Mouse (Mus musculus) mouse embryonic stem cell (cell line): Measurements from ENCODE around the gene Zkscan14.
"Not testable (repeated sequence)": the region's sequence is repeated elsewhere in the genome, so short reads cannot be mapped to it uniquely, and the experiment has no call there.

Experiments used
- in situ Hi-C, 2 experiments: fragments of 300-500 bp; cut with MboI; formaldehyde crosslinking; loops; 1 replicate in 1 of 2; 3 replicates in 1 of 2; pipeline ENCODE4 v1.14.3; 2019 to 2020; ENCODE audit warnings: low sequenced_read_pairs in 2 of 2, low pct_unique_long_range_greater_than_20kb in 1 of 2, mixed read lengths in 1 of 2; ENCODE audit not compliant: unreplicated experiment in 1 of 2

The Zkscan14 gene

DNA sequence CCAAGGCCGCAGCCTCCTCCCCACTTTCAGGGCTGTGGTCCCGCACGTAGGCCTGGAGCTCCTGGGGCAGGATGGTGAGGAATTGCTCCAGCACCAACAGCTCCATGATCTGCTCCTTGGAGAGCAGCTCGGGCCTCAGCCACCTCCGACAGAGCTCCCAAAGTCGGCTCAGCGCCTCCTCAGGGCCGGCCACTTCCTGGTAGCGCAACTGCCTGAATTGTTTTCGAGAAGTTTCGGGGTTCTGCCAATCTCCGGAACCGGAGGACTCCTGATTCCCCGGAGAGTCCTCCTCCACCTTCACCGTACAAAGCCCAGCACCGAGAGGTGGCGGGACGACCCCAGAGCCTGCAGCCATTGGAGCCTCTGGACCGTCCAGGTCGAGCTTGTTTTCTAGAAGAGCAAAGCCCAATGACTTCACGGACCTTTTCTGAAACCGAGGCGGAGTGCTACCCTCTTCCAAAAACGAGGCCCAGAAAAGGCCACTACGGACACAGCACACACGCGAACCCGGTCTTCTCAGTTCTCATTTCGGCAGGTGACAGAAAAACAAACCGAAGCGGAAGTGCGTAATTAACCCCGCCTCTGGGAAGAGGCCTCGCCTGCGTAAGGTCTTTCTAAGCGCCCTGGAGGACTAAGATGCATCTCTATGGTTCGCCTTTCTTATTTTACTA lies at the start of gene Zkscan14:
Gene Zkscan14 (minus strand): TSS at position 548 of the 671 bp plus-strand sequence.
- in situ Hi-C loops = loop anchor here in 1 of 2 experiments (25.0 kb wide), 1 partner anchor 1011 kb away; the partner anchor contains the start of gene Rnf6

DNA sequence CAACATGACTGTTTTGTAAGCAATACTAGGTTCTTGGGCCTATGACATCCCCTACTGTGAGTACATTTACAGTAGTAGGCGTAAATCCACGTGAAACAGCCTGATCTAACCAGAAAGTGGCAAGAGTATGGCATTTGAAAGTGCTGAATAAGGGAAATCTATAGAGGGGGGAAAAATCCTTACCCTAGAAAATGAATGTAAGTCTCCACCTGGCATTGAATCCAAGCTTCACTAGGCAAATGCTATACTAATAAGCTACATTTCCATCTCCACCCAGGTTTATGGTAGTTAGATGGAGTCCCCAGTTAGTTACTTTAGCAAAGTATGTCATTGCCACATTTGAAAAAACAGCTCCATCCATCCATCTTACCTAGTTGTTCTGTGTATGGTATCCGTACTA lies 47.9 kb upstream of the Zkscan14 start:
- in situ Hi-C loops = no loop called here

DNA sequence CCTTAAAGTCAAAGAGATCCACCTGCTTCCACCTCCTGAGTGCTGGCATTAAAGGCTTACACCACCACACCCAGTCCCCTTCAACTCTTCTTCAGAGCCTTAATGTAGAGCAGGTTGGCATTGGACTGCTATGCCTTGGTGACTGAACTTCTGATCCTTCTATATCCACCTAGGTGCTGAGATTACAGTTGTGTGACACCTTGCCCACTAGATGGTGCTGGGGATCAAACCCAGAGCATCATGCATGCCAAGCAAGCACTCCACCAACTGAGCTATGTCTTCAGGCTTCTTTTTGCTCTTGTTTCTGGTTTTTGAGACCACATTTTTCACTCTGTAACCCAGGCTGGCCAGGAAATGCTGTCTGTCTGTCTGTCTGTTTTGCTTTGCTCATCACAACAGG lies 33.0 kb upstream of the Zkscan14 start:
- in situ Hi-C loops = no loop called here

DNA sequence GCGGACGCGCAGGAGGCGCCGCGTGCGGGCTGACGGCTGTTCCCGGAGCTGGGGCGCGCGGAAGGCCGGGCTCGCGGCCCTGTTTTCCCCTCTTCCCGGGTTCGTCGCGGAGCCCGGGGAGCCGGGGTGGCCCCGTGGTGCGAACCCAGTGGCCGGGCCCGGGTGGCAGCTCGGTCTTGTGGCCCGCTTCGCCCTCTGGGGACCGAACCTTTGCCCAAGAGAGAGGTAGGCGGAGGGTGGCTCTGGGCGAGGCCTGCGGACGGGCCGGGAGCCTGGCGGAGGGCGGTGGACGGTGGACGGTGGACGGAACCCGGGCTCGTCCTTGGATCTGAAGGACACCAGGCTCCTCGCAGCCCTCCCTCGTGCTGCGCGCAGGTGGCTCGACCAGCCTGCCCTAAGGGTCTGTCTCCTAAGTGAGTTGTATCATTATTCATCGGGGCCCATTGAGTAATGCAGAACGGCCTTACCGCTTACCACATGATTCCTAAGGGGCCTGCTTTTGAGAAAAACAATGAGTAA lies 30.3 kb upstream of the Zkscan14 start:
- in situ Hi-C loops = no loop called here

DNA sequence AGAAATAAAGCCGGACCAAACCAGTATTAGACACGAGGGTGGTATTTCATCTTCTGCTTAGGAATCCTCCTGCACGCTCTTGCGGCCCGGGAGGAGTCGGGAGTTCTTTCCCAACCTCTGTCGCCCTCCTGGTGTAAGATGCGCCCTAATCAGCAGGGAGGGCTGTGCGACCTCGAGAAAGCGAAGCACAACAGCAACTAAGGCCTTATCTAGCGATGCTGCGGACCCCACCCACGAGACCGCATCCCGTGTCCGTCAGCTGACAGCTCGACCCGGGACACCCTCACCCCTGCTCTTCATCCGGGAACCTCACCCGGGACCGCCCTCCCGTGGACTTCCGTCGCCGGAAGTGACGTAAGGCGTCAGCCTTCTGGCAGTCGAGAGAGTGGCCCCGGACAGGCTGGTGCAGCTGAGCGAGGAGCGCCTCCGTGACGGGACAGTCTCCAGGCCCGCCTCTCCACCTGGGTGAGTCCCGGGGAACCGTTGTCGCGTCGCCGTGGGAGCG lies 29.8 kb upstream of the Zkscan14 start, which contains the start of gene Zfp655:
Gene Zfp655 (plus strand): TSS at position 349 of the 505 bp plus-strand sequence.
- in situ Hi-C loops = no loop called here

DNA sequence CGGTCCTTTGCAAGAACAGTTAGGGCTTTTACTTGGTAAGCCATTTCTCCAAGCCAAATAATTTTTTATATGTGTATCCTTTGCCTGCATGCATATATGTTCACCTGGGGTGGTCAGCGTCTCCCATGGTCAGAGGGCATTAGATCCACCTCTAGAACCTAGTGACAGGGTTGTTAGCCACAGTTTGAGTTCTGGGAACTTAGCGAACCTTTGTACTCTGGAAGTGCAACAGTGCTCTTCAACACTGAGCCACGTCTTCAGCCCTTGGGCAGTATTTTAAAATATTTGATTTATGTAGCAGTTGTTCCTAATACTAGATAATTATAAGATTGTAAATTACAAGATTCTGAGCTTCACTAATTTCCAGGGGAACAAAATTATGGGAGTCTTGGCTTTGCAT lies 29.0 kb upstream of the Zkscan14 start:
- in situ Hi-C loops = no loop called here

DNA sequence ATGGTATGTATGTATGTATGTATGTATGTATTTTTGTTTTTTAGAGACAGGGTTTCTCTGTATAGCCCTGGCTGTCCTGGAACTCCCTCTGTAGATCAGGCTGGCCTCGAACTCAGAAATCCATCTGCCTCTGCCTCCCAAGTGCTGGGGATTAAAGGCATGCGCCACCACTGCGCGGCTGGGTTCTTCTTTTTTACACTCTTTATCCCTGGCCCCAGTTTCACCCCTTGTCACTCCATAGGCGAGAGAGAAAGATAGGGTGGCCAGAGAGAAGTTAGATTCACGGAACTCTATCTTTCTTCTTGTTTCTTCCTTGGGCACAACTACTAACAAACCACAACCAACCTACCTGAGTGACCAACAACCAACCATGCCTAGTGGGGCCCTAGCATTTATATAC lies 27.6 kb upstream of the Zkscan14 start:
- in situ Hi-C loops = not testable (repeated sequence)

DNA sequence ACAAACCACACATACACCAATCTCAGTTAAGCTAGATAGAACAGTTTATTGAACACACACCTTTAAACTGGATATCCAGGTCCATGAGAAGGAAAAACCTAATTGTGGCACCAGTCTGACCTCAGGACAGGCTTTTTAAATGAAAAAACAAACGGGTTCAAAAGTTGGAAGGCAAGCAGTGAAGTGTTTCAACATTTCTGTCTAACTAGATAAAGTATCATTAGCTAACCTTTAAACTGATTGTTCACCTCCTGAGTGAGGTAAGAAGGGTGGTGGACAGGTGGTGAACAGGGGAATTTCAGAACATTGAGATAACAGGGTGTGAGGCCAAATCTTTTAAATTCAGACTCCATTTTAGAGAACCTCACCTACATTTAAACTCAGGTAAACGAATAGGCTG lies 24.8 kb upstream of the Zkscan14 start:
- in situ Hi-C loops = no loop called here

DNA sequence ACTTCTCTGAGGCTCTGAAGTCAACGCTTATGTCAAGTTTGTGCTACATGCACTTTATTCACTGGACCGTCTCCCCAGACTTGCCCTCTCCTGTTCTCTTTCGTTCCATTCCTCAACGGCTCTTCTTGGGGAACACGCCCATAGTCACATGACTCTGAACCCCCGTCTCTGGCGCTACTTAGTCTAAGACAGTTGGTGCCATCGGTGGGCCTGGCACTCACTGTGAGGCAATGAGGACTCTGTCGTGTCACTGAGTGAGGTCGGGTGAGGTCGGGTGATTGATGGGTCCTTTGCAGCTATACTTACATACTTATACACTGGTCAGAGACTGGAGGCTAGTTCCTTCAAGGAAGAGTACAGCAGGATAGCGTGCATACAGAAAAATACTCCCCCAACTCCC lies 21.7 kb upstream of the Zkscan14 start:
- in situ Hi-C loops = loop anchor here in 1 of 2 experiments (25.0 kb wide), 1 partner anchor 989 kb away; the partner anchor contains the start of gene Rnf6

DNA sequence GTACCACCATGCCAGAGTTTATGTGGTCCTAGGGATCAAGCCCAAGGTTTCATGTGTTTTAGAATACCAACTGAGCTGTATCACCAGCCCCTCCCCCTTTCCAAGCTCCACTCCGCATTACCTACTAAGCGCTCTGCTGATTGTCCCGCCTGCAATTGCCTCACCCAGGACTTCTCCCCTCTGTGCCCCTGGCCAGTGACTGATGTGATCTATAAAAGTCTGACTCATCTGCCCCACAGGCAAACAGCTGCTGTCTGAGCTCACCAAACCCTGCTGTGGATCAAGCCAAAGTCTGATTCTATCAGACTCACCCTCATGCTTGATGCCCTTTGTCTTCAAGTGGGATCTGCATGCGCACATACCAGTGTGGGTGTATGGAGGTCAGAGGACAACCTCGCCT lies 21.2 kb upstream of the Zkscan14 start:
- in situ Hi-C loops = loop anchor here in 1 of 2 experiments (25.0 kb wide), 1 partner anchor 989 kb away; the partner anchor contains the start of gene Rnf6

DNA sequence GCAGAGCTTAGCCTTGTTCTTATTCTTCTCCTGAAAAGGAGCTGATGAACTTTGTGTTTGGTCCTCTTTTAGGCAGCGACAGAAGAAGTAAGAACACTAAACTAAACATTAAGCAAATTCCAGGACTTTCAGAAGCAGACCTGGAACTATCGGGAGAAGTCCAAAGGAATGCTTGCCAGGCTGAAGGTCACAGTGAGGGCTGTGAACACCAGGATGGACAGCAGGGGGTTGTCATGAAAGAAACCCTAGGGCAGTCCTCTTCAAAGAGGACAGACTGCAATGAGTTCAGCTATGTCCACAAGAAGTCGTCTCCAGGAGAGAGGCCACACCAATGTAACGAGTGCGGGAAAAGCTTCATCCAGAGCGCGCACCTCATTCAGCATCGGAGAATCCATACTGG lies 18.3 kb upstream of the Zkscan14 start:
- in situ Hi-C loops = loop anchor here in 1 of 2 experiments (10.0 to 25.0 kb wide), 2 partner anchors 145 to 992 kb away; partner anchors contain the start of gene Rnf6

DNA sequence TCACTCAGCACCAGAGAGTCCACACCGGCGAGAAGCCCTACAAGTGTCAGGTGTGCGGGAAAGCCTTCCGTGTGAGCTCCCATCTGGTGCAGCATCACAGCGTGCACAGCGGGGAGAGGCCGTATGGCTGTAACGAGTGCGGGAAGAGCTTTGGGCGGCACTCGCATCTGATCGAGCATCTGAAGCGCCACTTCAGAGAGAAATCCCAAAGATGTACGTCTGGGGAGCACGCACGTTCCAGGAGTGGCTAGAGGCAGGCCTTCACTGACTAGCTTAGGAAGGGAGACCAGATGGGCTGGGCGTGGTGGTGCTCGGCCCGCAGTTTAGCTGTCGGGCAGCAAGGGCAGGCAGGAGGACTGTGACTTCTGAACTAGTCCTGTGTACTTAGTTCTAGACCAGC lies 17.0 kb upstream of the Zkscan14 start:
- in situ Hi-C loops = loop anchor here in 1 of 2 experiments (10.0 to 25.0 kb wide), 2 partner anchors 146 to 994 kb away; partner anchors contain the start of gene Rnf6

DNA sequence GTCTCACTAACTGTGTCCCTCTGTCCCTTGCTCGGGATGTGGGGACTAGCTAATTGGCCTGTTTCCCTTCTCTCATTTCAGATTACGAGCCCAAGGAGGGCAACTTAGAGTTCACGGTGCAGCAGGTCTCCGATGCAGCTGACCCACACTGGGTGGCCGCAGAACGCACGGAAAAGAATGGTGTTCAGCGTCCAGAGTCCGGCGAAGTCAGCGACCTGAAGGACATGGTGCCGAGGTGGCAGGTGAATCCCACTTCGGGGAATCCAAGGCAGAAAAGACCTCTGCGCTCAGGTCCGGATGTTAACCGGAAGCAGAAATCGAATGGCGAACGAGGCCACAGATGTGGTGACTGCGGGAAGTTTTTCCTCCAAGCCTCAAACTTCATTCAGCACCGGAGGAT lies 16.5 kb upstream of the Zkscan14 start:
- in situ Hi-C loops = loop anchor here in 1 of 2 experiments (10.0 to 25.0 kb wide), 2 partner anchors 147 to 994 kb away; partner anchors contain the start of gene Rnf6

DNA sequence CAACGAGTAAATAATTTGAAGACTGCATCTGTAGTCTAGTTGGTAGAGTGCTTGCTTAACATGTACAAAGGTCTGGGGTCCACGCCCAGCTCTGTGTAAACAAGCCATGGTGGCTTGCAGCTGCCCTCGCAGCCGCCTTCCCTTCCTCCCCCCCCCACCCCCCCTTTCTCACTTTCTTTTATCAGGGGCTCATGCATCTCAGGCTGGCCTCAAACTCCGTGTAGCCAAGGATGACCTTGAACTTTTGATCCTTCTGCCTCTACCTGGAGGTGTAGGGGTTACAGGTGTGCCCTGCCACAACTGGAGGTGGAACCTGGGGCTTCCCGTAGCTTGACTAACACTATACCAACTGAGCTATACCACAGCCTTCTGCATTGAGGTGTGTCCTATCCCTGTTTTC lies 16.1 kb upstream of the Zkscan14 start:
- in situ Hi-C loops = loop anchor here in 1 of 2 experiments (10.0 to 25.0 kb wide), 2 partner anchors 147 to 995 kb away; partner anchors contain the start of gene Rnf6

DNA sequence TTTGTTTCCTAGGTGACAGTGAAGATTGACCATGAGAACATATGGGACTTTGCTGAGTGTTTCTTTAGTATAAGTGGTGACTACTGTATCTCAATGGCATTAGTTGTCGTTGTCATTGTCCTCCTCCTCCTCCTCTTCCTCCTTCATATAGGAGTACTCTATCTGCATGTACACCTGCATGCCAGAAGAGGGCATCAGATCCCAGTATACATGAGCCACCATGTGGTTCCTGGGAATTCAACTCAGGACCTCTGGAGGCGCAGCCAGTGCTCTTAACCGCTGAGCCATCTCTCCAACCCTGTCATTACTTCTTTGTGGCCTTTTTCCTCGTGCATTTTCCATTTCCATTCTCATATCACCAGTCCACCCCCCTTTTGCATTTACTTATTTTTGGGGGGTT lies 13.0 kb upstream of the Zkscan14 start:
- in situ Hi-C loops = loop anchor here in 1 of 2 experiments (10.0 to 25.0 kb wide), 2 partner anchors 150 to 998 kb away; partner anchors contain the start of gene Rnf6

DNA sequence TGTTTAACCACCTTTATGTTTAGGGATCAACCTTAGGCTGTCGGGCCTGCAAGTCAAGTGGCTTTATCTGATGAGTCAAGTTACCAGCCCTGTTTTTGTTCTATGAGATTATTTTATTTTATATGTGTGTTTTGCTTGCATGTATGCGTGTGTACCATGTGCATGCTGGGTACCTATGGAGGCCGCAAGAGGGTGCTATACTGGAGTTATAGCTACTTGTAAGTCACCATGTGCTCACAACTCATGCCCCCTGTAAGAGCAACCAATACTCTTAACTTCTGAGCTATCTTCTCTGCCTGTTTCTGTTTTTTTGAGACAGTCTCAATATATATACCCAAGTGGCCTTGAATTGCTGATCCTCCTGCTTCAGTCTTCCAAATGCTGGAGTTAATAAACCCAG lies 11.8 kb upstream of the Zkscan14 start:
- in situ Hi-C loops = loop anchor here in 1 of 2 experiments (10.0 to 25.0 kb wide), 2 partner anchors 151 to 999 kb away; partner anchors contain the start of gene Rnf6

DNA sequence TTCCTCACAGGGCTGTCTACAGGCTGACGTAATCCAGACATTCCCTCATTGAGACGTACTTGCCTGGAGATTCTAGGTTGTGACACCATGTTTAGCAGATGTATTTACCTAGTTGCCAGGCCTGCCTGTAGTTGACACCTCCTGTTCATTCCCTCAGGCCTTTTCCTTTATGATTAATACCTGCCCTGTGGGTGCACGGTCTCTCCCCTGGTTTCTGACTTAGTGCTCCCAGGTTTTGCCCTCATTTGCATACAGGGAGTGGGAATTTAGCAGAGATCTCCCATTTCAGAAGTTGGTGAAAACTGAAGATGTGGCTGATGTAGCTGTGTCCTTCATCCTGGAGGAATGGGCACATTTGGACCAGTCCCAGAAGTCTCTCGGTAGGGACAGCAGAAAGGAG lies 10.5 kb upstream of the Zkscan14 start:
- in situ Hi-C loops = loop anchor here in 1 of 2 experiments (10.0 to 25.0 kb wide), 2 partner anchors 153 to 1000 kb away; partner anchors contain the start of gene Rnf6

DNA sequence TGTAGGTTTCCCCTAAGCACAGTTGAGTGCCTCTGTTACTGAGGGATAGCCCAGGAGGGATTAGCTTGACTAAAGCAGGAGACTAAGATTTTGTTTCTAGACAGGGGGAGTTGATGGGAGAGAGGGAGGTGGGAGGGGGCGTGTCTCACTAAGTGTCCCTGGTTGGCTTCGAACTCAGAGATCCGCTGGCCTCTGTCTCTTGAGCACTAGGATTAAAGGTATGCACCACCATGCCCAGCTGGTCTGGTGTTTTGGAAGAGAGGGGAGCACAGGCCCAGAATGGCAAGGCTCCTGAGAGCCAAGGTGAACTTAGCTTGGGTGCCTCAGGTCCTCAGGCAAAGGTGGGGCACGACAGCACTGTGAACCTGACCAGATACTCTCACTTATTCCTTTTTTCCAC lies 9.7 kb upstream of the Zkscan14 start:
- in situ Hi-C loops = loop anchor here in 1 of 2 experiments (10.0 to 25.0 kb wide), 2 partner anchors 153 to 1001 kb away; partner anchors contain the start of gene Rnf6

DNA sequence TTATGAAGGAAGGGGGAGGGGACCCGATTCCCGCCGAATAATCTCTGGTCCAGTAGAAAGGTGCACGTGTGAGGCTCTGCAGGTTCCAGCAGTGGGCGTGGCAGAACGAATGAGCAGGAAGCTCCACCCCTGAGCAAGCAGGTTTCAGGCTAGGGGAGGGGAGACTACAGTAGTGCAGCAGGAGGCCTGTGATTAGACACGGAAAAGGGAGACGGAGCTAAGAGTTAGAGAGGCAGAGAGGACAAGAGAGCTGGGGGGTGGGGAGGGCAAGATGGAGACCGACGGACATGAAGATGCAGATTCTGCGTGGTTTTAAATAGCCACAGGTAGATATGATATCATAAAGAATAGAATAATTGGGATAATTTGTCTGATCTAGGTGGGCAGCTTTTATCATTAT lies 6.7 kb upstream of the Zkscan14 start:
- in situ Hi-C loops = loop anchor here in 1 of 2 experiments (25.0 kb wide), 1 partner anchor 1004 kb away; the partner anchor contains the start of gene Rnf6
